Mouse (Mus musculus): ENCODE measurements at regions not wholly inside any gene's neighbourhood (a gene's known extent, or its start where the extent isn't known, plus 50 kb on each side); places are given as distances from the start of the nearest gene placed in this dataset.
A peak's percentile ranks its signal among the peaks of the same experiment; 100 is the strongest.

DNA sequence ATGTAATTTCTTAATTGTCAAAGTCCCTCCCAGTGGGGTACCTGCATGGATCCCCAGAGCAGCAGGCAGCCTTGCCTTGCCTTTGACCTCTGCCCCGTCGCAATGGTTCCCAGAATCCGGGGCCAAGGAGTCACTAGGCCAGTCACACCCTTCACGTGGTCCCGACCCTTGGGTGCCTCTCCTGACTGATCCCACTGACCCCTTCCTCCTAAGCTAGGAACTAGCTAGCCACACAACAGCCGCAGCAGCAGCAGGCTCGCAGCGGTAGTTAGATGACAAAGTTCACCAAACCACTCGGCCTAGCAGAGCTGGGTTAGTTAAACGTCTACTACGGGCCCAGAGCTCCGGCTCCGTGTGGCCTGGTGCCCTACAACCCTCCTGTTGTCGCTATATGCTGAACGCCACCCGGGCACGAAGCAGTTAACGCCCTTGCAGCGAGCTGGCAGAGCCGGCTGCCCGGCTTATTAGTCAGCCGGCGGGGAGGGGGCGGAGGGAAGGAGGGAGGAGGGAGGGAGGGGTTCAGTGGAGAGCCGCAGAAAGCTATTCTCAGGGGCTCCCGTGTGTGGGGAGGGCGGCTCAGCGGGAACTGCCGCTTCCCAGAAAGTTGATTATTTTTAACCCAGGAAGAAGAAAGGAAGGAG is 84.6 kb downstream of the 1700001O22Rik start:
- CTCF ChIA-PET = interaction anchor here (0.9 to 2.6 kb wide), 5 partner anchors 11 to 249 kb away, joined by 3 to 6 read pairs (median 3); no protein-coding TSS in a partner anchor
- no peak for TF ChIP-seq CTCF (IDR thresholded peaks at IDR 0.05)
- POLR2A ChIA-PET = interaction anchor here (0.7 to 8.0 kb wide), 14 partner anchors 10 to 249 kb away, joined by 3 to 77 read pairs (median 4); partner anchors contain the start of gene Cstad
- DNase-seq (ENCODE audit: low read depth, low spot score) (no peak), ATAC-seq (peak; percentile 40)
- in situ Hi-C loops (cut with MboI; ENCODE audit: low pct_unique_long_range_greater_than_20kb) = loop anchor here (5.0 to 10.0 kb wide), 5 partner anchors 73 to 282 kb away; partner anchors contain the start of gene Ier5l
- no peaks in the 10 kb centered on the region for H3K27me3 ChIP-seq

DNA sequence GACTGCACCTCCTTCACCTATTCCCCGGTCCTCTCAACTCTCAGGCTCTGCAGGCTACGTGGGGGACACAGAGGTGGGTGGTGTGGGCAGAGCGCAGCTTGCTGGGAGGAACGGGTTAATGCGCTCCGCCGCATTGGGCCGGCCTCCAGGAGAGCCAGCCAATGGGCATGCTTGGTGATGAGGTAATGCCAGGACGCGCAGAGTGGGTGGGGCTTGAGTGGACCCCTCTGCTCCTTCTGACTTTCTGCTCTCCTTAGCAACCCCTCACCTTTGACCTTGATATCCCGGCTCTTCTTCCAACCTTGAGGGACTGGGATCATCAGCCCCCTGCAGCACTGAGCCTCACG is 85.2 kb downstream of the 1700001O22Rik start:
- DNase-seq (ENCODE audit: low read depth, low spot score) (no peak), ATAC-seq (peak; percentile 37)
- CTCF ChIA-PET = interaction anchor here (1.4 to 2.6 kb wide), 7 partner anchors 11 to 277 kb away, joined by 3 to 14 read pairs (median 6); no protein-coding TSS in a partner anchor
- TF ChIP-seq CTCF (IDR thresholded peaks at IDR 0.05) = no peak
- in situ Hi-C loops (cut with MboI; ENCODE audit: low pct_unique_long_range_greater_than_20kb) = loop anchor here (5.0 to 10.0 kb wide), 5 partner anchors 74 to 281 kb away; partner anchors contain the start of gene Ier5l
- POLR2A ChIA-PET = interaction anchor here (1.0 to 8.0 kb wide), 17 partner anchors 9 to 248 kb away, joined by 3 to 77 read pairs (median 4); partner anchors contain the start of gene Cstad
- H3K27me3 ChIP-seq = no peaks in the 10 kb centered on the region

DNA sequence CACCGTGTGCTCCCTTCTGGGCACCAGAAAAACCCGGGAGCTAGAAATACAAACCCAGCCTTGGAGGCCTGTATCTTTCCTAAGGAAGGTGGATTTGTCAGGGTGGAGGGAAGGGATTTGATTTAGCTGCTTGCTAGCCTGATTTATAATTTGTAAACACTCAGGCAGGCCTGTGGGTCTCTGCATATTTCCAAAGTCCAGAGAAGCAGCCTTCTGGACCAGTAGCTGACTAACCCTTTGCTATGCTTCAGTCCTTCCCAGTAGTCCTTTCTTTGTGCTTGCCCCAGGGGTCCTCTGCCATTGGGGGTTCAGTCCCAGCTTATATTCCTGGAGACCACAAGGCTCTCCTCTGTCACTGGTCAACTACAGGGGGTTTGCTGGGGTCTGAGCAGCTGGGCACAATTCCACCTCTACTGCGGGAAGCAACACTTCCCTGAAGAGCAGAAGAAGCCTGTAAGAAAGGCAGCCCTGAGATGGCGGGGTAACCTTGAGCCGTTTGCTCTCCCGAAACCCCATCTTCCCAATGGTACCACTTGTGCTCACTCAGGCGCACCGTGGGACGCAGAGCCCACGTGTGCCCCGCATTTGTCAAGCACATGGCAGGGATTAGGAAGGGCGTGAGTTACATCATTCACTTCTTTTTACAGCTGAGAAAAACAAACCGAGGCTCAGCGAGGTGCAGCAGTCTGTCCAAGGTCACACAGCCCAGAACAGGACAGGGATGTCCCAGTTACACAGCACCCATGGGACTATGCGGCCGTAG is 85.7 kb downstream of the 1700001O22Rik start:
- no peaks in the 10 kb centered on the region for H3K27me3 ChIP-seq
- no peak for TF ChIP-seq CTCF (IDR thresholded peaks at IDR 0.05)
- DNase-seq (ENCODE audit: low read depth, low spot score) (no peak), ATAC-seq (peak; percentile 32)
- CTCF ChIA-PET = interaction anchor here (0.8 to 2.9 kb wide), 15 partner anchors 9 to 277 kb away, joined by 3 to 14 read pairs (median 6); no protein-coding TSS in a partner anchor
- in situ Hi-C loops (cut with MboI; ENCODE audit: low pct_unique_long_range_greater_than_20kb) = loop anchor here (5.0 to 10.0 kb wide), 5 partner anchors 75 to 280 kb away; partner anchors contain the start of gene Ier5l
- POLR2A ChIA-PET = interaction anchor here (0.8 to 8.0 kb wide), 23 partner anchors 9 to 277 kb away, joined by 3 to 77 read pairs (median 4); partner anchors contain the start of gene Cstad

DNA sequence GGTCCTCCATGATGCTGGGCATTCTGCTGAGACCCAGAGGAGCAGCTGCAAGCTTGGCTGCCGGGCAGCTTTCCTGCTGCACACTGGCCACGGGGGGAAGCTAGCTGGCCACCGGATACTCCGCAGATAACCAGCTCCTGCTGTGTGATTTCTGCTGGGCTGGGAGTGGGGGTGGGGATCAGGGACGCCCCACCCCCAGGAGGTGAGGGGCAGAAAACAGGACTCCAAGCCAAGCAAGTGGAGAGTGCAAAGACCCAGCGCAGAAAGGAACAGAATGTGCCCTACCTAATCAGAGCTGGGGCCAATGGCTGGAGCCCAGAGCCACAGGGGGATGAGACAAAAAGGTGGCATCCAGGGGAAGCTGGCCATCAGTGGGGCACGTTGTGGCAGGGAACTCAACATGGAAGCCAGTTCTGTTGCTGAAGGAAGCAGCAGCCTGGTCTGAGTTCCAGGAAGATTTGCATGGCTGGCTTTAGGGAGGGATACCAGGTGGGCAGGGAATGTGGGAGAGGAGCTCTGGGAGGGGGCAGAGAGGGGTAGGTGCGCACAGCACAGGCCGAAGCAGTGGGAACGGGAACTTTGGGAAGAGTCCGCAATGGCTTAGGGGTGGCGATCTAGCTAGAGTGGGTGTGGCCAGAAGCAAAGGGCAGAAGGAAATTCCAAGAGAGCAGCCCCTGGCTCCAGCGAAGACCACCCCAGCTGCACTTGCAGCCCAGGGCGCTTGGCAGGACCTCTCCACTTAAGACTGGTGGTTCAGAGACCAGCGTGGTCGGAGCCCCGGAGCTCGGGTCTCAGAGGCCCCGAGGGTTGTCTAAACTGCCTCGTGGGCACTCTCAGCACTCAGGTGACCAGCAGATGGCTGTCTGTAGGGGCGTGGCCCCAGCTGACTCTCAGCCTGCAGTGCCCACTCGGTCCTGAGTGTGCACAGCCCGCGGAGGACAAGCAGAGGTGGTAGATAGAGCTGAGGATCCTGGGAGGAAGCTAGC is 86.6 kb downstream of the 1700001O22Rik start:
- ChIA-PET CTCF (interaction anchor here (0.8 to 2.9 kb wide), 16 partner anchors 9 to 280 kb away, joined by 3 to 14 read pairs (median 6); no protein-coding TSS in a partner anchor), POLR2A (interaction anchor here (0.6 to 8.0 kb wide), 23 partner anchors 8 to 276 kb away, joined by 3 to 77 read pairs (median 6); partner anchors contain the start of gene Cstad)
- ATAC-seq (no peak), DNase-seq (ENCODE audit: low read depth, low spot score) (no peak)
- H3K27me3 ChIP-seq = no peaks in the 10 kb centered on the region
- in situ Hi-C loops (cut with MboI; ENCODE audit: low pct_unique_long_range_greater_than_20kb) = loop anchor here (5.0 to 10.0 kb wide), 5 partner anchors 75 to 280 kb away; partner anchors contain the start of gene Ier5l
- no peak for TF ChIP-seq CTCF (IDR thresholded peaks at IDR 0.05)

DNA sequence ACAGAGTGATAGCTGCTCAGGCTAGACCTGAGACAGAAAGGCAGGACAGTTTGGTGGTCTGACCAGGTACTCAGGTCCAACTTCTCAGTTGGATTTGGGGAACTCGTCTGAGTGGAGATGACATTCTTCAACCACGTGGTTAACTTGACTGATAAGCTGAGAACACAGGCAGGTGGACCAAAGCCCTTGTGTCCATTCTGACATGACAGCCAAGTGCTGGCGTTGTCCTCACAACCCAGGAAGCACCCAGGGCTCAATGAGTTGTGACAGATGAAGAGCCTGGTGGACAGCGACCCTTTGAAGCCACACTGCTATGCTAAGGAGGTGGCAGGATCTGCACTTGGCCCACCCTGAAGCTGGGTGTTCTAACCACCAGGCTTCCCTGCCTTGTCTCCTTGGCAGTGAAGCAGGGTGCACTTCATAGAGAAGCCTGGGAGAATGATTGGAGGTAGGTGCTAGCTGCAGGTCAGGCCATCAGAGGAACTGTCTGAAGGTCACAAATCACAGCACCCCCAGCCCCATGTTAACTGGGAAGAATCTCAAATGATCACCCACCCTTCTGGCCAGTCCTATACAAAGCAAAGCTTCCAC is 87.6 kb downstream of the 1700001O22Rik start:
- POLR2A ChIA-PET = interaction anchor here (0.6 to 8.0 kb wide), 14 partner anchors 8 to 275 kb away, joined by 3 to 77 read pairs (median 6); partner anchors contain the start of gene Cstad
- in situ Hi-C loops (cut with MboI; ENCODE audit: low pct_unique_long_range_greater_than_20kb) = loop anchor here (5.0 to 10.0 kb wide), 5 partner anchors 76 to 279 kb away; partner anchors contain the start of gene Ier5l
- DNase-seq (ENCODE audit: low read depth, low spot score) (no peak), ATAC-seq (no peak)
- CTCF ChIA-PET = interaction anchor here (0.8 to 2.9 kb wide), 8 partner anchors 7 to 279 kb away, joined by 3 to 14 read pairs (median 6); no protein-coding TSS in a partner anchor
- no peak for TF ChIP-seq CTCF (IDR thresholded peaks at IDR 0.05)
- H3K27me3 ChIP-seq = no peaks in the 10 kb centered on the region

DNA sequence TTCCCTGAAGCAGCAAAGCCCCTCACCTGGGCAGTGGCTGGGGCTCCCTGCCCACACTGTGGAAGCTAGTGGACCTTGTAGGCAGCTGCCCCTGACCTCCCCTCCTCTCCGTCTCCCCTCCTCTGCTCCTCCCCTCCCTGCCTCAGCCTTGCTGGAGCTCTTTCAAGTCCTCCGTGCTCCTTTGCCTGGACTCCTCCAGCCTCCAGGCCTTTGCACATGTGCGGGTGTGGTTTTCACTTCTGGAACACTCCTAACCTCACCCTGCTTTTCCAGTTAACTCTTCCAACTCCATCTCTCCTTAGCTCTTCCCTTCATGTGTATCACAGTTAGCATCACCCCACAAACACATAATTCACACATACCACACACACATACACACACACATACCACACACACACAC is 89.9 kb downstream of the 1700001O22Rik start:
- TF ChIP-seq CTCF (IDR thresholded peaks at IDR 0.05) = no peak
- ATAC-seq (no peak), DNase-seq (ENCODE audit: low read depth, low spot score) (no peak)
- in situ Hi-C loops (cut with MboI; ENCODE audit: low pct_unique_long_range_greater_than_20kb) = loop anchor here (10.0 kb wide), 1 partner anchor 221 kb away; no protein-coding TSS in a partner anchor
- ChIA-PET CTCF (interaction anchor here (0.9 kb wide), 1 partner anchor 45 kb away, joined by 3 read pairs; no protein-coding TSS in a partner anchor), POLR2A (interaction anchor here (0.6 to 1.8 kb wide), 5 partner anchors 31 to 80 kb away, joined by 3 to 12 read pairs (median 4); no protein-coding TSS in a partner anchor)
- no peaks in the 10 kb centered on the region for H3K27me3 ChIP-seq

DNA sequence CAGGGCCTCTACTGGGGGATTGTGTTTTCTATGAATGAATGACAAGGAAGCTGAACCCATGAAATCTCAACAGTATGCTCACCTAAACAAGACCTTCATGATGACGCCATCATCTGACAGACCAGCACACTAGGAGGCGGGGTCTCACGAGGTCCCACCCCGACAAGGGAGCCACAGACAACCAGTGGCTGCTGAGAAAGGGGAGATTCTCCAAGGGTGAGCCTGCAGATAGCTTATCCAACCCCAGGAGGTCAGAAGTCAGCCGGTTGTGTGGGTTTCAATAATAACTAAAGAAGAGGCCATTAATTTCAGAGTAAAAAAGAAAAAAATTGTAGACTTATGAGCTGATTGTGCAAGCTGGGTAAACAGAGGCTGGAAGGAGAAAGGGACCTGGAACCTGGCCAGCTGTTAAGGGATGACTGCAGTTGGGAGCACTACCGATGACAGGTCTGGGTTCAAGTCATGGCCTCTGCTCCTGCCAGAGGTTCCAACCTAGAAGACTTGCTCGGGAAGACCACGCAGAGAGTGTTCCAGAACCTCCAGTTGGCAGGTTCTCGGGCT is 90.5 kb downstream of the 1700001O22Rik start:
- no peak for DNase-seq (ENCODE audit: low read depth, low spot score)
- no peaks in the 10 kb centered on the region for H3K27me3 ChIP-seq
- ATAC-seq = no peak
- no peak for TF ChIP-seq CTCF (IDR thresholded peaks at IDR 0.05)
- ChIA-PET CTCF (interaction anchor here (0.9 kb wide), 1 partner anchor 46 kb away, joined by 3 read pairs; no protein-coding TSS in a partner anchor), POLR2A (interaction anchor here (0.7 to 1.8 kb wide), 7 partner anchors 20 to 111 kb away, joined by 3 to 12 read pairs (median 3); no protein-coding TSS in a partner anchor)
- in situ Hi-C loops (cut with MboI; ENCODE audit: low pct_unique_long_range_greater_than_20kb) = loop anchor here (10.0 kb wide), 1 partner anchor 222 kb away; no protein-coding TSS in a partner anchor

DNA sequence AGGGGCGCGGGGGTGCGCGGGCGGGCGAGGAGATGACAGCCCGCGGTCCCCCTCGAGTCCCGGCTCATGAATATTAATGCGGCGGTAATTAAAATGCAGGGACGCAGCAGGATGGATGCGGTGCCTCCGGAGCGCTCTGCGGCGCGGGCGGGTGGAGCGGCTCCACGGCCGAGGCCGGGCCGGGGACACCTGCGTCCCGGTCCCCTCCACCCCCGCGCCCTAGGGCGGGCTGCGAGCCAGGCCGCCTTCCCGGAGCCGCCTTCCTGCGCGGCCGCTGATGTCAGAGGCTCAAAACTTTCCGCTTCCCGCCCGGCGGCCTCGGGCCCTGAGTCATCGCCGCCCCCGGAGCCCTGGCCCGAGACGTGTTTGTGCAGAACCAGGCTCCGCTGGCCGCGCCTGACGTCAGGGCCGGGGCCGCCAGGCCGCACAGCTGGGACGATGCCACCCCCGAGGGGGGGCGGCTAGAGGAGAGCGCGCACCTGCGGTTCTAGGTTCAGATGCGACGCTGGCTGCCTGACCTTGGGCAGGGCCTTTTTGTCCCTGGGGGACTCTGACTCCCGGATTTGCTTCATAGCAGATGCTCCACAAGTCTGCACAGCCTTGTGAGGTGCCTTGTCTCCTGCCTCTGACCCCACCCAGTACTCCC is 91.5 kb downstream of the 1700001O22Rik start:
- CTCF ChIA-PET = no interaction called here
- TF ChIP-seq CTCF (IDR thresholded peaks at IDR 0.05) = no peak
- POLR2A ChIA-PET = interaction anchor here (0.7 to 1.8 kb wide), 4 partner anchors 32 to 55 kb away, joined by 3 to 12 read pairs (median 5); no protein-coding TSS in a partner anchor
- DNase-seq (ENCODE audit: low read depth, low spot score) (no peak), ATAC-seq (peak; percentile 15)
- H3K27me3 ChIP-seq = no peaks in the 10 kb centered on the region
- in situ Hi-C loops (cut with MboI; ENCODE audit: low pct_unique_long_range_greater_than_20kb) = loop anchor here (10.0 kb wide), 1 partner anchor 223 kb away; no protein-coding TSS in a partner anchor

All from Patski (cell line).